Mouse (Mus musculus): Measurements from ENCODE around the gene Ncapd3. TPM values are rescaled to one million over a fixed set of nuclear protein-coding genes. Genes with fewer than 3 reads are reported as not detected.

Ncapd3 gene
- total and polyA plus RNA-seq, 3 experiments = 29.9 to 39.2 (median 33.7) TPM

DNA sequence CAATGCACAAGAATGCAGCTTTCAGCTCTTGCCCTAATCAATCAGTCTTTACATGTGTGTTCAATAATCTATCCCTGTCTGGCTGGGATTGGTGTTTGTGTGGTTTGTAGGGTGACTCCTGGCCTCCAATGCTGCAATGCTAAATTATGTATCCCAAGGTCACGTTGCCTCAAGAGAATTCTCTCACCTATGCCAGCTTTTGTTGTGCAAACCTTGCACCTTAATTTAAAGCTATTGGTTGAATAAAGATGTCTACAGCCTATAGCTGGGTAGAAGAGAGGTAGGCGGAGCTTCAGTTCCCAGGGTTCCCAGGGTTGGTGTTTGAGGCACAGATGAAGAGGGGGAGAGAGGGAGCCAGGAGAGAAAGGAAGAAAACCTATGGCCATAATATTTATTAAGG is 32.5 kb upstream of the Ncapd3 start:
- H3K4me3 ChIP-seq (replicated peaks in 1 of 3; ENCODE audit: low read depth in 2 of 3, low read length in 2 of 3, poor library complexity in 1 of 3) = no peak overlapping the region
- no peak overlapping the region; the same call in 1 of the 2 replicates for H3K9ac ChIP-seq (ENCODE audit: insufficient read depth, low read depth)
- DNase-seq (ENCODE audit: extremely low read depth) = no peak
- peaks cover 0 to 18% of the 10 kb centered on the region in 2 experiments for H3K36me3 ChIP-seq (replicated peaks in 1 of 2; ENCODE audit: control insufficient read depth in 1 of 2, insufficient read depth in 1 of 2, low read length in 1 of 2)
- no peaks in the 10 kb centered on the region for H3K9me3 ChIP-seq (replicated peaks; ENCODE audit: low read length)
- dilution Hi-C loops (cut with MboI; ENCODE audit: extremely low pct_ligation_motif_present, extremely low pct_unique_long_range_greater_than_20kb, low sequenced_read_pairs) (no loop called here), in situ Hi-C loops (cut with MboI; ENCODE audit: low pct_ligation_motif_present, low pct_unique_long_range_greater_than_20kb, low sequenced_read_pairs) (no loop called here)
- peaks cover 32% of the 10 kb centered on the region for H3K79me2 ChIP-seq (replicated peaks; ENCODE audit: control insufficient read depth, extremely low read depth, insufficient read depth, poor library complexity, severe bottlenecking)
- H3K4me1 ChIP-seq (ENCODE audit: control insufficient read depth in 1 of 2, insufficient read depth in 2 of 2) = peaks cover 6 to 34% of the 10 kb centered on the region in 2 experiments; a peak in 2 of 4 replicates
- no peaks in the 10 kb centered on the region for H3K27me3 ChIP-seq (replicated peaks)
- H3K4me2 ChIP-seq (ENCODE audit: insufficient read depth, low read depth, poor library complexity, severe bottlenecking) = peak overlapping the region; percentile 54
- TF ChIP-seq MXI1 (IDR thresholded peaks at IDR 0.05; ENCODE audit: low read depth, low read length) (no peak), POLR2A (IDR thresholded peaks at IDR 0.05; ENCODE audit: low read depth, low read length) (no peak), TBP (conservative IDR thresholded peaks at IDR 0.05; ENCODE audit: low read depth, low read length) (no peak), NRF1 (IDR thresholded peaks at IDR 0.05; ENCODE audit: low read depth, low read length) (no peak), CHD2 (IDR thresholded peaks at IDR 0.05; ENCODE audit: low read length) (no peak), GABPA (IDR thresholded peaks at IDR 0.05; ENCODE audit: insufficient replicate concordance, low read depth, low read length) (no peak), MAX (IDR thresholded peaks at IDR 0.05; ENCODE audit: low read length) (no peak), SMC3 (IDR thresholded peaks at IDR 0.05; ENCODE audit: low read depth, low read length) (no peak), KAT2A (IDR thresholded peaks at IDR 0.05; ENCODE audit: insufficient replicate concordance, low read length) (no peak), NELFE (IDR thresholded peaks at IDR 0.05; ENCODE audit: low read depth, low read length) (no peak), IRF4 (IDR thresholded peaks at IDR 0.05; ENCODE audit: low read depth, low read length) (no peak), TCF12 (IDR thresholded peaks at IDR 0.05; ENCODE audit: low read depth, low read length) (no peak), USF2 (conservative IDR thresholded peaks at IDR 0.05; ENCODE audit: low read depth, low read length) (no peak), ZNF384 (IDR thresholded peaks at IDR 0.05; ENCODE audit: low read depth, low read length) (no peak), MYC (IDR thresholded peaks at IDR 0.05; ENCODE audit: low read depth, low read length) (no peak)
- H3K27ac ChIP-seq (ENCODE audit: insufficient read depth, low read depth) = no peak overlapping the region

DNA sequence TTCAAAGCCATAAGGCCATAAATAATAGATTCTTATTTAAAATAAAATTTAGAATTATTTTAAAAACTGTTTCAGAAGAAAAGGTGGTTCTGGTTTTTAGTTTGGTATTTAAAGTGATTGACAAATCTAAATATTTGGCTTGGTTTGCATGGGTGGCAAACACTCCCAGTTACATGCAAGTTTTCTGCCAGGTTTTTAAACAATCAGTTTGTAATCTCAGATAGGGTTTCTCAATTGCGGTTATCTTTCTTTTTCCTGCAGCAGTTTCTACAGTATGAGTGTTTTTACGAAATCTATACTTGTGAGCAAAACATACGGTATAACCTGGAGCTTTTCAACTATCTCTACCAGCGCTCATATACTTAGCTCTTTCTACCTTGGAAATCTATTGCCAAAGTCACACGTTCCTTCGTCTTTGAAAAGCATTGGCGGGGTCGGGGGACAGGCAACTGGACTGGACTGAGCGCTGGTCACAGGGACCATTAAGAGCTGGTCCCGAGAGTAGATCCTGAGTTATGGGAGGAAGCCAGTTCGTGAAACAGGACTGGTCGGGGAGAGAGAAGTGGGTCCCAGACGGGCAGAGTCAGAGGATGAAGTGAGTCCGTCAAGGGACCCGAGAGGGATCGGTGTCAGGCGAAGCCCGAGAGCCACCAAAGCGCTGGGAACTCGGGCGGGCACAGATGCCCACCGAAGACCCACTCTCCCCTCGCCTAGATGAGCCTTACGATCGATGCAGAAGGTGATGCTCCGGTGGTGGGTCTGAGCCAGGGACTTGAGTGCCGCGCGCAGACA is 31.1 kb upstream of the Ncapd3 start:
- peaks cover 6 to 34% of the 10 kb centered on the region in 2 experiments; a peak in 2 of 4 replicates for H3K4me1 ChIP-seq (ENCODE audit: control insufficient read depth in 1 of 2, insufficient read depth in 2 of 2)
- peaks cover 32% of the 10 kb centered on the region for H3K79me2 ChIP-seq (replicated peaks; ENCODE audit: control insufficient read depth, extremely low read depth, insufficient read depth, poor library complexity, severe bottlenecking)
- peak overlapping the region; percentile 77 for H3K9ac ChIP-seq (ENCODE audit: insufficient read depth, low read depth)
- dilution Hi-C loops (cut with MboI; ENCODE audit: extremely low pct_ligation_motif_present, extremely low pct_unique_long_range_greater_than_20kb, low sequenced_read_pairs) = no loop called here
- in situ Hi-C loops (cut with MboI; ENCODE audit: low pct_ligation_motif_present, low pct_unique_long_range_greater_than_20kb, low sequenced_read_pairs) = no loop called here
- no peaks in the 10 kb centered on the region for H3K9me3 ChIP-seq (replicated peaks; ENCODE audit: low read length)
- peak overlapping the region; percentile 17; the same call in 1 of the 2 replicates for H3K27ac ChIP-seq (ENCODE audit: insufficient read depth, low read depth)
- H3K4me2 ChIP-seq (ENCODE audit: insufficient read depth, low read depth, poor library complexity, severe bottlenecking) = peak overlapping the region; percentile 19
- no peak for DNase-seq (ENCODE audit: extremely low read depth)
- H3K4me3 ChIP-seq (replicated peaks in 1 of 3; ENCODE audit: low read depth in 2 of 3, low read length in 2 of 3, poor library complexity in 1 of 3) = peak overlapping the region; percentile 73 to 98 (median 80)
- H3K27me3 ChIP-seq (replicated peaks) = no peaks in the 10 kb centered on the region
- H3K36me3 ChIP-seq (replicated peaks in 1 of 2; ENCODE audit: control insufficient read depth in 1 of 2, insufficient read depth in 1 of 2, low read length in 1 of 2) = peaks cover 14 to 26% of the 10 kb centered on the region in 2 experiments
- TF ChIP-seq ZC3H11A (IDR thresholded peaks at IDR 0.05; ENCODE audit: low read depth, low read length) (no peak), MEF2A (IDR thresholded peaks at IDR 0.05; ENCODE audit: borderline replicate concordance, low read depth, low read length) (0 out of 2 replicates have a peak, but pooled peaks have one; percentile 2), CHD1 (IDR thresholded peaks at IDR 0.05; ENCODE audit: low read depth, low read length) (peak; percentile 19; the same call in 1 of the 2 replicates), ZNF384 (IDR thresholded peaks at IDR 0.05; ENCODE audit: low read depth, low read length) (no peak), NRF1 (IDR thresholded peaks at IDR 0.05; ENCODE audit: low read depth, low read length) (peak; percentile 6; the same call in 1 of the 2 replicates), KAT2A (IDR thresholded peaks at IDR 0.05; ENCODE audit: insufficient replicate concordance, low read length) (no peak), ZKSCAN1 (IDR thresholded peaks at IDR 0.05; ENCODE audit: borderline replicate concordance, low read depth, low read length) (no peak), SMC3 (IDR thresholded peaks at IDR 0.05; ENCODE audit: low read depth, low read length) (no peak), HCFC1 (IDR thresholded peaks at IDR 0.05; ENCODE audit: low read depth, low read length) (no peak), JUND (conservative IDR thresholded peaks at IDR 0.05; ENCODE audit: low read depth, low read length) (no peak), USF1 (IDR thresholded peaks at IDR 0.05; ENCODE audit: low read depth, low read length) (no peak)
